Mouse (Mus musculus) frontal cortex, postnatal 36 days (tissue): ENCODE data around the gene Adm.
A peak's percentile ranks its signal among the peaks of the same experiment; 100 is the strongest.
"Not testable (repeated sequence)": the region's sequence is repeated elsewhere in the genome, so short reads cannot be mapped to it uniquely, and the experiment has no call there.

ENCODE experiments used
- DNase-seq, 2 experiments: peaks; one replicate each; pipeline ENCODE4 v3.0.0; 2022; ENCODE audit warnings: low spot score in 2 of 2

The Adm gene

GRCm38 (mm10) chr7:110627486-110628272, at the start of gene Adm:
Gene Adm, plus strand, starts transcription at chr7:110627661.
- DNase-seq = no peak

GRCm38 (mm10) chr7:110583705-110584104, 43.8 kb upstream of the Adm start:
- DNase-seq = no peak

- DNase-seq = no peak
Observed at GRCm38 (mm10) chr7:110584159-110584558, 43.3 kb upstream of the Adm start.

- DNase-seq = no peak
Observed at GRCm38 (mm10) chr7:110585250-110585649, 42.2 kb upstream of the Adm start.

GRCm38 (mm10) chr7:110587721-110588120, 39.7 kb upstream of the Adm start:
- no peak for DNase-seq

GRCm38 (mm10) chr7:110593991-110594390, 33.5 kb upstream of the Adm start:
- not testable (repeated sequence) for DNase-seq

- no peak for DNase-seq
Observed at GRCm38 (mm10) chr7:110597141-110597540, 30.3 kb upstream of the Adm start.

- DNase-seq = no peak
Observed at GRCm38 (mm10) chr7:110605476-110605875, 22.0 kb upstream of the Adm start.

GRCm38 (mm10) chr7:110606906-110607305, 20.6 kb upstream of the Adm start:
- DNase-seq = no peak

- no peak for DNase-seq
Observed at GRCm38 (mm10) chr7:110613381-110614132, 13.9 kb upstream of the Adm start.

- peak; percentile 68 to 69 for DNase-seq
Observed at GRCm38 (mm10) chr7:110614133-110615063, 13.1 kb upstream of the Adm start, which contains the start of gene Sbf2. Gene Sbf2, minus strand, starts transcription at chr7:110614922.

- DNase-seq = peak; percentile 59 to 60
Observed at GRCm38 (mm10) chr7:110615151-110615631, 12.3 kb upstream of the Adm start.

GRCm38 (mm10) chr7:110615792-110616191, 11.7 kb upstream of the Adm start:
- DNase-seq = no peak

- no peak for DNase-seq
Observed at GRCm38 (mm10) chr7:110619086-110619611, 8.3 kb upstream of the Adm start.

- DNase-seq = no peak
Observed at GRCm38 (mm10) chr7:110624067-110624466, 3.4 kb upstream of the Adm start.

- DNase-seq = no peak
Observed at GRCm38 (mm10) chr7:110624961-110625360, 2.5 kb upstream of the Adm start.

GRCm38 (mm10) chr7:110625489-110625888, 2.0 kb upstream of the Adm start:
- DNase-seq = no peak

GRCm38 (mm10) chr7:110626186-110627098, 1.0 kb upstream of the Adm start:
- no peak for DNase-seq

GRCm38 (mm10) chr7:110627099-110627482, 370 bp upstream of the Adm start:
- no peak for DNase-seq

- DNase-seq = no peak
Observed at GRCm38 (mm10) chr7:110628273-110628600, 776 bp downstream of the Adm start.
